Mouse (Mus musculus): ENCODE data around the gene Ncor2. TPM values are rescaled to one million over a fixed set of nuclear protein-coding genes. Genes with fewer than 3 reads are reported as not detected.
A peak's percentile ranks its signal among the peaks of the same experiment; 100 is the strongest.

The Ncor2 gene
- polyA plus RNA-seq, 1 experiment from 2014 or later = 31.6 TPM

- H3K4me1 ChIP-seq = peaks cover 80% of the 10 kb centered on the region
- H3K4me3 ChIP-seq = peak overlapping the region; percentile 55; the same call in 1 of the 2 replicates
- 35% methylated on average over 13 of the region's 13 CpGs for WGBS
Observed at GRCm38 (mm10) chr5:125174726-125175672, 4.0 kb downstream of the Ncor2 start.

GRCm38 (mm10) chr5:125173868-125174267, 5.2 kb downstream of the Ncor2 start:
- peak overlapping the region; percentile 85 for H3K27ac ChIP-seq (replicated peaks)
- H3K4me1 ChIP-seq = peaks cover 83% of the 10 kb centered on the region
- H3K27me3 ChIP-seq = no peaks in the 10 kb centered on the region
- H3K4me3 ChIP-seq = no peak overlapping the region
- no peak overlapping the region for H3K9ac ChIP-seq (replicated peaks)
- WGBS = 87% methylated on average over 1 of the region's 1 CpGs
- H3K4me2 ChIP-seq (replicated peaks) = no peak overlapping the region
- ATAC-seq (replicated peaks) = no peak
- H3K36me3 ChIP-seq = no peaks in the 10 kb centered on the region
- H3K9me3 ChIP-seq = no peaks in the 10 kb centered on the region

More at GRCm38 (mm10) chr5:125174726-125175672, 4.0 kb downstream of the Ncor2 start:
- H3K27ac ChIP-seq (replicated peaks) = peak overlapping the region; percentile 96
- H3K9me3 ChIP-seq = no peaks in the 10 kb centered on the region
- no peaks in the 10 kb centered on the region for H3K36me3 ChIP-seq
- peak overlapping the region; percentile 94 for H3K4me2 ChIP-seq (replicated peaks)
- no peaks in the 10 kb centered on the region for H3K27me3 ChIP-seq
- peak overlapping the region; percentile 39; the same call in 1 of the 2 replicates for H3K9ac ChIP-seq (replicated peaks)
- no peak for ATAC-seq (replicated peaks)

GRCm38 (mm10) chr5:125172831-125173615, 6.0 kb downstream of the Ncor2 start:
- 22% methylated on average over 12 of the region's 12 CpGs for WGBS
- peak; percentile 67 for ATAC-seq (replicated peaks)
- Histone ChIP-seq H3K36me3 (no peaks in the 10 kb centered on the region), H3K4me1 (peaks cover 89% of the 10 kb centered on the region), H3K4me3 (no peak overlapping the region), H3K9me3 (no peaks in the 10 kb centered on the region), H3K4me2 (replicated peaks) (0 out of 2 replicates have a peak overlapping the region, but pooled peaks have one; percentile 11), H3K9ac (replicated peaks) (no peak overlapping the region; the same call in 1 of the 2 replicates), H3K27ac (replicated peaks) (peak overlapping the region; percentile 85), H3K27me3 (no peaks in the 10 kb centered on the region)

- H3K4me2 ChIP-seq (replicated peaks) = no peak overlapping the region
Observed at GRCm38 (mm10) chr5:125171259-125171658, 7.8 kb downstream of the Ncor2 start.

GRCm38 (mm10) chr5:125170107-125170842, 8.7 kb downstream of the Ncor2 start:
- Histone ChIP-seq H3K27me3 (no peaks in the 10 kb centered on the region), H3K36me3 (no peaks in the 10 kb centered on the region), H3K9me3 (no peaks in the 10 kb centered on the region), H3K4me1 (peaks cover 85% of the 10 kb centered on the region), H3K4me2 (replicated peaks) (no peak overlapping the region), H3K9ac (replicated peaks) (no peak overlapping the region), H3K4me3 (no peak overlapping the region), H3K27ac (replicated peaks) (peak overlapping the region; percentile 85)
- WGBS = 67% methylated on average over 11 of the region's 11 CpGs
- ATAC-seq (replicated peaks) = no peak

More at GRCm38 (mm10) chr5:125171259-125171658, 7.8 kb downstream of the Ncor2 start:
- H3K4me3 ChIP-seq = no peak overlapping the region
- H3K27ac ChIP-seq (replicated peaks) = peak overlapping the region; percentile 85
- no peaks in the 10 kb centered on the region for H3K36me3 ChIP-seq
- no peaks in the 10 kb centered on the region for H3K9me3 ChIP-seq
- peaks cover 86% of the 10 kb centered on the region for H3K4me1 ChIP-seq
- no peaks in the 10 kb centered on the region for H3K27me3 ChIP-seq
- 0 out of 2 replicates have a peak overlapping the region, but pooled peaks have one; percentile 6 for H3K9ac ChIP-seq (replicated peaks)
- no peak for ATAC-seq (replicated peaks)
- 33% methylated on average over 6 of the region's 6 CpGs for WGBS

- no peak overlapping the region for H3K9ac ChIP-seq (replicated peaks)
- no peak overlapping the region for H3K4me3 ChIP-seq
- no peaks in the 10 kb centered on the region for H3K36me3 ChIP-seq
- WGBS = 81% methylated on average over 7 of the region's 7 CpGs
- H3K4me2 ChIP-seq (replicated peaks) = no peak overlapping the region
- no peaks in the 10 kb centered on the region for H3K9me3 ChIP-seq
- H3K27me3 ChIP-seq = no peaks in the 10 kb centered on the region
- peaks cover 88% of the 10 kb centered on the region for H3K4me1 ChIP-seq
- ATAC-seq (replicated peaks) = no peak
- peak overlapping the region; percentile 19; the same call in 1 of the 2 replicates for H3K27ac ChIP-seq (replicated peaks)
Observed at GRCm38 (mm10) chr5:125168101-125168500, 10.9 kb downstream of the Ncor2 start.

GRCm38 (mm10) chr5:125167524-125167923, 11.5 kb downstream of the Ncor2 start:
- 76% methylated on average over 5 of the region's 5 CpGs for WGBS
- Histone ChIP-seq H3K4me1 (peaks cover 88% of the 10 kb centered on the region), H3K4me2 (replicated peaks) (no peak overlapping the region), H3K9ac (replicated peaks) (no peak overlapping the region), H3K27me3 (no peaks in the 10 kb centered on the region), H3K27ac (replicated peaks) (0 out of 2 replicates have a peak overlapping the region, but pooled peaks have one; percentile 19), H3K9me3 (no peaks in the 10 kb centered on the region), H3K36me3 (no peaks in the 10 kb centered on the region), H3K4me3 (no peak overlapping the region)
- ATAC-seq (replicated peaks) = no peak

GRCm38 (mm10) chr5:125165993-125166392, 13.0 kb downstream of the Ncor2 start:
- no peaks in the 10 kb centered on the region for H3K36me3 ChIP-seq
- peaks cover 76% of the 10 kb centered on the region for H3K4me1 ChIP-seq
- H3K27ac ChIP-seq (replicated peaks) = peak overlapping the region; percentile 81
- no peak overlapping the region for H3K4me2 ChIP-seq (replicated peaks)
- no peaks in the 10 kb centered on the region for H3K27me3 ChIP-seq
- no peak for ATAC-seq (replicated peaks)
- H3K9ac ChIP-seq (replicated peaks) = no peak overlapping the region
- no peaks in the 10 kb centered on the region for H3K9me3 ChIP-seq
- no peak overlapping the region for H3K4me3 ChIP-seq
- WGBS = 89% methylated on average over 14 of the region's 14 CpGs

- peaks cover 75% of the 10 kb centered on the region for H3K4me1 ChIP-seq
- H3K27me3 ChIP-seq = no peaks in the 10 kb centered on the region
- H3K9ac ChIP-seq (replicated peaks) = peak overlapping the region; percentile 28
- 25% methylated on average over 12 of the region's 12 CpGs for WGBS
- H3K36me3 ChIP-seq = no peaks in the 10 kb centered on the region
- H3K9me3 ChIP-seq = no peaks in the 10 kb centered on the region
- peak overlapping the region; percentile 81 for H3K27ac ChIP-seq (replicated peaks)
- ATAC-seq (replicated peaks) = peak; percentile 46; the same call in 1 of the 2 replicates
- no peak overlapping the region for H3K4me2 ChIP-seq (replicated peaks)
- no peak overlapping the region for H3K4me3 ChIP-seq
Observed at GRCm38 (mm10) chr5:125164465-125165167, 14.4 kb downstream of the Ncor2 start.

- no peak for ATAC-seq (replicated peaks)
- Histone ChIP-seq H3K36me3 (no peaks in the 10 kb centered on the region), H3K4me3 (no peak overlapping the region), H3K9ac (replicated peaks) (no peak overlapping the region), H3K27me3 (no peaks in the 10 kb centered on the region), H3K4me1 (peaks cover 76% of the 10 kb centered on the region), H3K9me3 (no peaks in the 10 kb centered on the region), H3K27ac (replicated peaks) (peak overlapping the region; percentile 81), H3K4me2 (replicated peaks) (no peak overlapping the region)
- WGBS = 18% methylated on average over 8 of the region's 8 CpGs
Observed at GRCm38 (mm10) chr5:125163441-125164050, 15.5 kb downstream of the Ncor2 start.

All from forebrain, embryonic 15.5 days (tissue).